Mouse (Mus musculus) CH12.LX (cell line): ENCODE data around the gene Lamtor2.

Experiments
- CTCF ChIP-seq, 2 experiments: IDR thresholded peaks in 1 of 2; conservative IDR thresholded peaks in 1 of 2; 2 replicates each; pipeline ENCODE4 v1.5.1; 2011 to 2012; ENCODE audit warnings: low read depth in 2 of 2, low read length in 2 of 2, improper control_type of control experiment in 1 of 2, inconsistent platforms in 1 of 2, mild to moderate bottlenecking in 1 of 2, moderate library complexity in 1 of 2
- UBTF ChIP-seq: IDR thresholded peaks from 2 replicates; pipeline ENCODE4 v1.6.1; 2012; ENCODE audit warnings: low read depth, mild to moderate bottlenecking, inconsistent platforms, low read length, improper control_type of control experiment, moderate library complexity

DNA sequence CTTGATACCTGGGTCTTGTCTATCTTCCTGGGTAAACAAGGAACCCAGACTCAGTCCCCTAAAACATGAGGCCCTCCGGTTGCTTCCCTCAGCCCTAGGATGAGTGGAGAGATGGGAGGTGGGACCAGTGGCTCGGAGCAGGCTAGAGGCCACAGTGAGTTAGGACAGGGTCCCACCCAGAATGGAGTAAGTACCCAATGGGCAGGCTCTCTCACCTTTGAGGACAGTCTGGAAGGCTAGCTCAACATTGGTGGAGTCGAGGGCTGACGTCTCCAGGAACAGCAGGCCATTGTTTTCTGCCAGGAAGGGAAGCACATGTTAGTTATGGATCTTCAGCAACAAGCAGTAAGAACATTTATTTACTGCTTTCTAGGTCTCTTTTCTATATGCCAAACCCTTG, 10.4 kb downstream of the Lamtor2 start:
- no peak for TF ChIP-seq CTCF (conservative IDR thresholded peaks at IDR 0.05 in 1 of 2, IDR thresholded peaks at IDR 0.05 in 1 of 2; ENCODE audit: low read depth in 2 of 2, low read length in 2 of 2)
- TF ChIP-seq UBTF, result no peak
